Mouse (Mus musculus) heart, embryonic 12.5 days (tissue): ENCODE data around the gene Rab10. TPM values are rescaled to one million over a fixed set of nuclear protein-coding genes. Genes with fewer than 3 reads are reported as not detected.

Experiments
- ATAC-seq: fragments of 200-750 bp; cut with Nextera tagmentation; 2 replicates; pipeline ENCODE4 v1.8.0; 2017; ENCODE audit warnings: moderate TSS enrichment, moderate library complexity; ENCODE audit not compliant: insufficient number of reproducible peaks, low FRiP score
- H3K27ac ChIP-seq: fragments of 300-500 bp; sonication (generic); 2 replicates; pipeline ENCODE4 v1.5.1; 2016; ENCODE audit warnings: mild to moderate bottlenecking, moderate library complexity; ENCODE audit not compliant: poor library complexity, severe bottlenecking
- H3K27me3 ChIP-seq: fragments of 300-500 bp; sonication (generic); replicated peaks from 2 replicates; pipeline ENCODE4 v1.6.1; 2016; ENCODE audit warnings: mild to moderate bottlenecking, moderate library complexity
- H3K36me3 ChIP-seq: fragments of 300-500 bp; sonication (generic); 2 replicates; pipeline ENCODE4 v1.6.1; 2016; ENCODE audit warnings: mild to moderate bottlenecking, moderate library complexity
- H3K4me1 ChIP-seq: fragments of 300-500 bp; sonication (generic); replicated peaks from 2 replicates; pipeline ENCODE4 v1.6.1; 2016; ENCODE audit warnings: mild to moderate bottlenecking
- H3K4me2 ChIP-seq: fragments of 300-500 bp; sonication (generic); 2 replicates; pipeline ENCODE4 v1.6.1; 2016; ENCODE audit warnings: mild to moderate bottlenecking, moderate library complexity
- H3K4me3 ChIP-seq: fragments of 300-500 bp; sonication (generic); 2 replicates; pipeline ENCODE4 v1.5.1; 2016; ENCODE audit warnings: mild to moderate bottlenecking
- H3K9ac ChIP-seq: fragments of 300-500 bp; sonication (generic); 2 replicates; pipeline ENCODE4 v1.6.1; 2016; ENCODE audit warnings: mild to moderate bottlenecking, moderate library complexity
- H3K9me3 ChIP-seq: fragments of 300-500 bp; sonication (generic); replicated peaks from 2 replicates; pipeline ENCODE4 v1.6.1; 2016; ENCODE audit warnings: mild to moderate bottlenecking, moderate library complexity
- WGBS: fragments of 180-500 bp; shearing (Covaris S2); methylation state at CpG from one replicate; pipeline ENCODE4 v1.1.7; 2016; 5-methylcytosine and 5-hydroxymethylcytosine counted together
- polyA plus RNA-seq: library from polyadenylated mRNA; unstranded; fragments of >200 nt; fragmentation: Nextera tagmentation; extraction: Ambion mirVana; gene quantifications from 2 replicates; pipeline ENCODE4 v1.2.1, GENCODE M21; 2016

Rab10 gene
- 94.8 and 96.3 TPM in 2 replicates for polyA plus RNA-seq

DNA sequence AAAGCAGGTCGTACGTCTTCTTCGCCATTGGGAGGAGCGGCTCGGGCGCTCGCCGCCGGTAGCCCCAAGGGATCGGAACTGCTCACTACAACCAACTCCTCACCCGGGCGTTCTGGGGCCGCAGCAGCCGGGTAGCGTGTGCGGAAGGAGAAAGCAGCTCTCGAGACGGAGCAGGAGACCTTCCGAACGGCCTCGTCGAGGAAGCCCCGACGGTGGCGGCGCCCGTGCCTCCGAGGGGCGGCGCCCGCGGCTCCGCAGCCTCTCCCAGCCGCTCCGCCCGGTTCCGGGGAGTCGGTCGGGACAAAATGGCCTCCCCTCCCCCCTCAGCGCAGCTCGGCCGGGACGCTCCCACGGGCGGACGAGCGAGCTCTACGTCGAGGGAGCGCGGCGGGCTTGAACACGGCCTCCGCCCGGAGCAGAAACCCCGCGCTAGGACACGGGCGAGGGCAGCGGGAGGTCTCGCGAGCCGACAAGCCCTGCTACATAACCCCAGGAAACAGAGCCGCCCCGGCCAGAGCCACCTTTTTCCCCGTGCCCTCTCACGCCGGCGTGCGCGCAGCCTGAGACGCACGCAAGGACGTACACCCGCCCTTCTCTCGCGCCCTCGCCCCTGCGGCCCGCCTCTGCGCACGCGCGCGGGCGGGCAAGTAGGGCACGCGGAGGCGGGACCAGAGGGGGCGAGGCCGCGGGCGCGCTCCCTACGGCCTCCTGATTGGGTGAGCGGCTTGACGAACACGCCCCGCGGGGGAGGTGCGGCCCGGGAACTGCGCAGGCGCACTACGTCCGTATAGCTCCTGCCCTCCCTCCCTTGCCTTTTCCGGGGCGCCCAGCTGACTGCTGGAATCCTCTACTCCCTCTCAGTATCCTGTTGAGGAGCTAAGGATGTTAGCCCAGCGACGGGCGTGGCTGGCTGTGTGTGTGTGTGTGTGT is at the start of gene Rab10:
Rab10 (minus strand) TSS at position 579 of the 930 bp plus-strand sequence.
- WGBS = 0% methylated on average over 90 of the region's 111 CpGs
- Histone ChIP-seq H3K4me2 (peak within 1 kb of the TSS; percentile 83), H3K4me1 (peaks cover 14% of the 10 kb centered on the region), H3K36me3 (no peaks in the 10 kb centered on the region), H3K9ac (peak within 1 kb of the TSS; percentile 93), H3K9me3 (no peaks in the 10 kb centered on the region), H3K27ac (peak within 1 kb of the TSS; percentile 98), H3K4me3 (peak within 1 kb of the TSS; percentile 92), H3K27me3 (no peaks in the 10 kb centered on the region)
- ATAC-seq = peak; percentile 99

DNA sequence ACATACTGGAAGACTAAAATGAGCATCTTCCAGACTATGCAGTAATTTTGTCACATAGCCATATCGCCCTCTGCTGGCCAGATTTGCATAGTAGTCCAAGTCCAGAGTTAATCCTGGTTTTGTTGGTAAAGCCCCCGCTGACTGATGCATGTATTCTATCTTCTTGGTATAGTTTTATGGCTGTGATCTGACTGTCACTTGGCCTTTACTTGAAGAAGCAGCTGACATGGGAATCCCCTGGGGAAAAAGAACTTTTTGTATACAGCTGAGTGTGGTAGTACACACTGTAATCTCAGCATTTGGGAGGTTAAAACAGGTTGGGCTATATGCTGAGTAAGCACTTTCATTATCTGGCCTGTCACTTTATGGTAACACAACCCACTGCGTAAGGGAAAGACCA is 49.5 kb upstream of the Rab10 start:
- no peak; the same call in 1 of the 2 replicates for ATAC-seq
- H3K9ac ChIP-seq = no peak overlapping the region
- no peak overlapping the region for H3K27ac ChIP-seq
- no peaks in the 10 kb centered on the region for H3K9me3 ChIP-seq
- no peak overlapping the region for H3K4me2 ChIP-seq
- no peak overlapping the region for H3K4me3 ChIP-seq
- H3K27me3 ChIP-seq = no peaks in the 10 kb centered on the region
- WGBS = 22% methylated on average over 3 of the region's 3 CpGs
- H3K36me3 ChIP-seq = no peaks in the 10 kb centered on the region
- H3K4me1 ChIP-seq = no peaks in the 10 kb centered on the region

DNA sequence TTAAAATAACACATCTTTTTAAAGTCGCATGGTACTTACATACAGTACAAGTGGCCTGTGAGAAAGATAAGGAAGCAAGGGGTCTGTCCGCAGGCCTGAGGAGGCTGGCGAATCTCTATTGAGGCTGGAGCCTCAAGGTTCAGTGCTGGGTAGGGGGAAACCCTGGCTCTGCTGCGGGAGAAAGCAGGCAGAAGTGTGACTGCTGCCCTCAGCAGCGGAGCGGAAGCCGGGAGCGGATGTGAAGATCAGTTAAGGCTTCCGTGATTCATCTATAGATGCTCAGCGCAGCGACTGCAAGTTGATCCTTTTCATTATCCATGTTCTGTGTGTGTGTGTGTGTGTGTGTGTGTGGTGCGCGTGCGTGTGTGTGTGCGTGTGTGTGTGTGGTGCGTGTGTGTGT is 47.1 kb upstream of the Rab10 start:
- H3K36me3 ChIP-seq = no peaks in the 10 kb centered on the region
- no peaks in the 10 kb centered on the region for H3K27me3 ChIP-seq
- H3K4me1 ChIP-seq = no peaks in the 10 kb centered on the region
- H3K4me2 ChIP-seq = peak overlapping the region; percentile 58
- no peak for ATAC-seq
- peak overlapping the region; percentile 29 for H3K4me3 ChIP-seq
- H3K9me3 ChIP-seq = no peaks in the 10 kb centered on the region
- 57% methylated on average over 16 of the region's 16 CpGs for WGBS
- H3K9ac ChIP-seq = no peak overlapping the region
- H3K27ac ChIP-seq = no peak overlapping the region

DNA sequence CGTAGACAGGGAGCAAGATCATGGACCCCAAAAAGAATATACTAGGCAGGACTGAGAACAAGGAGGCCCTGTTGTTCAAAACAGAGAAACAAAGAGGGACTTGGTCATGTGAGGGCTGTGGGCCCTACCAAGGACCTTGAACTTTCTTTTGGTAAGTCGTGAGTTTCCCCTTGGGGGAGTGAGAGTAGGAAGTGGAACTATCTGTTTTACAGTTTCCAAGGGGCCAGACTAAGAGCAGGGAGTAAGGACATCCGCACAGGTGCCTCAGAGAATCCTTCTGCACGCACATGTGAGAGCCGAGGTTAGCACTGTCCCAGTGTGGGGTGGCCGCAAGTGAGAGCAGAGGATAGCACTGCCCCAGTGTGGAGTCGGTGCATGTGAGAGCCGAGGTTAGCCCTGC is 45.3 kb upstream of the Rab10 start:
- WGBS = 84% methylated on average over 8 of the region's 8 CpGs

DNA sequence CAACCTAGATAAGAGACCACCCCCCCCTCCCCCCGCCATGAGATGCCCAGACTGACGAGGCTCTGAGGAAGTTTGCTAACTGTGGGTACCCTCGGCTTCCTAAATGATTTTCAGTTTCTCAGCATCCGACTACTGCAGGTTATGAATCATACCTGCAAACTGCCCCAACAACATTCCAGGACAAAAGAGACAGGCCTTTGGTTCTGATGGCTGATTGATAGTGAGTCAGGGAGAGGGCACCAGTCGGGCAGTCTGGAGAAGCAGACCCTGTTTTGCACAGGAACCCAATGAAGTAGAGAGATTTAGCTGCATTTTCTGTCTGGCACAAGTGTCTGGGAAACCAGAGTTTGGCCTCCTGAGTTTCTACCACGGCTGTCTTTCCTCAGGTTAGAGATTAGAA is 42.4 kb upstream of the Rab10 start:
- ATAC-seq = no peak
- Histone ChIP-seq H3K36me3 (no peaks in the 10 kb centered on the region), H3K4me1 (no peaks in the 10 kb centered on the region), H3K27ac (no peak overlapping the region), H3K4me2 (no peak overlapping the region), H3K27me3 (no peaks in the 10 kb centered on the region), H3K9ac (no peak overlapping the region), H3K9me3 (no peaks in the 10 kb centered on the region), H3K4me3 (no peak overlapping the region)
- WGBS = 71% methylated on average over 6 of the region's 6 CpGs

More for the DNA sequence above, 45.3 kb upstream of the Rab10 start:
- Histone ChIP-seq H3K9me3 (no peaks in the 10 kb centered on the region), H3K4me2 (no peak overlapping the region), H3K4me3 (no peak overlapping the region), H3K27me3 (no peaks in the 10 kb centered on the region), H3K9ac (no peak overlapping the region), H3K4me1 (no peaks in the 10 kb centered on the region), H3K27ac (no peak overlapping the region), H3K36me3 (no peaks in the 10 kb centered on the region)
- no peak for ATAC-seq

DNA sequence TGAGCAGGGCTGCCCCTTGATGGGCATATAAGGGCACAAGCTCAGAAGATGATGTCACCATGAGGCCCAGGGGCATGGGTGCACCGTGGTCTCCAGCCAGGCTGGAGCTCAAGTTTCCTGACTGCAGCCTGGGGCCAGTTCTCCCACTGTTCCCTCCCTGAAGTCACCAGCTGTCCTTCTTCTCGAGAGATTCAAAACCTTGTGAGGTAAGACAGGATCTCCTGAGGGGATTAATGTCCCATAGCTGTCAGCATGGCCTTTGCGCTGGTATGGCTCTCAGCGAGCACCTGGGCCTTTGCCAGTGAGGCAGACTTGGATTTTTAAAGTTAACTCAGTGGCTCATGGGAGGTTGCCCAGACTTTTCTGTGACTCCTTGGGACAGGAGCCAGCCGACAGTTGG is 40.4 kb upstream of the Rab10 start:
- no peak overlapping the region for H3K27ac ChIP-seq
- H3K4me1 ChIP-seq = no peaks in the 10 kb centered on the region
- no peak overlapping the region for H3K4me3 ChIP-seq
- no peaks in the 10 kb centered on the region for H3K9me3 ChIP-seq
- H3K36me3 ChIP-seq = no peaks in the 10 kb centered on the region
- H3K4me2 ChIP-seq = no peak overlapping the region
- H3K27me3 ChIP-seq = no peaks in the 10 kb centered on the region
- no peak for ATAC-seq
- no peak overlapping the region for H3K9ac ChIP-seq
- WGBS = 66% methylated on average over 5 of the region's 5 CpGs

DNA sequence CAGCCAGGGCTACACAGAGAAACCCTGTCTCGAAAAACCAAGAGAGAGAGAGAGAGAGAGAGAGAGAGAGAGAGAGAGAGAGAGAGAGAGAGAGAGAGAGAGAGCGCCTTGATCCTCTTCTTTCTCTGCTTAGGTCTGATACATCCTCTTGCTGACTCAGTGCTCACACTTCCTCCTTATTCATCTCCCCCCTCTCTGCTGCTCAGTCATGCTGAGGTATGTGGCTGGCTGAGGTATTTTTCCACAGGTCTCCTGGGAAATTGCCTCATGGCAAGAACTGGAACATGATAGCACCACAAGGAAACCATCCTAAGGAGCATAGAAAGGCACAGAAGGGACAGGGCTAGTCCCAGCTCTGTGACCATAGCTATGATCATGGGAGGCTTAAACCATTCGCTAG is 39.6 kb upstream of the Rab10 start:
- no peak overlapping the region for H3K4me3 ChIP-seq
- WGBS = 74% methylated on average over 3 of the region's 3 CpGs
- H3K4me2 ChIP-seq = no peak overlapping the region
- no peak overlapping the region for H3K9ac ChIP-seq
- no peaks in the 10 kb centered on the region for H3K36me3 ChIP-seq
- H3K4me1 ChIP-seq = no peaks in the 10 kb centered on the region
- no peak for ATAC-seq
- no peaks in the 10 kb centered on the region for H3K9me3 ChIP-seq
- H3K27ac ChIP-seq = no peak overlapping the region
- no peaks in the 10 kb centered on the region for H3K27me3 ChIP-seq

DNA sequence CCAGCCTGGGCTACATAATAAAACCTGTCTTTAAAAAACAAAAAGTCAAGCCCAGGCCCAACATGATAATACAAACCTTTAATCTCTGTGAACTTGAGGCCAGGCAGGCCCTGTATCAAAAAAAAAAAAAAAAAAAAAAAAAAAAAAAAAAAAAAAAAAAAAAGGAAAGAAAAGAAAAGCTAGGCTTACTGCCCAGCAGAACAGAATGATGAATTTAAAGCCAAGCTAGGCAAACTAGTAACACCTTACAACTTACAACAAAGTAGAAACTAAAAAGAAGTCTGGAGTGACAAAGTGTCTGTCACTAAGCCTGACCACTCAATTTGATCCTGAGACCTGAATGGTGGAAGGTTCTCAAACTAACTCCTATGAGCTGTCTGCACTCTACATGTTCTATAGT is 37.9 kb upstream of the Rab10 start:
- Histone ChIP-seq H3K27ac (no peak overlapping the region), H3K9me3 (no peaks in the 10 kb centered on the region), H3K36me3 (no peaks in the 10 kb centered on the region), H3K4me2 (no peak overlapping the region), H3K4me1 (no peaks in the 10 kb centered on the region), H3K9ac (no peak overlapping the region), H3K27me3 (no peaks in the 10 kb centered on the region), H3K4me3 (no peak overlapping the region)
- ATAC-seq = no peak

DNA sequence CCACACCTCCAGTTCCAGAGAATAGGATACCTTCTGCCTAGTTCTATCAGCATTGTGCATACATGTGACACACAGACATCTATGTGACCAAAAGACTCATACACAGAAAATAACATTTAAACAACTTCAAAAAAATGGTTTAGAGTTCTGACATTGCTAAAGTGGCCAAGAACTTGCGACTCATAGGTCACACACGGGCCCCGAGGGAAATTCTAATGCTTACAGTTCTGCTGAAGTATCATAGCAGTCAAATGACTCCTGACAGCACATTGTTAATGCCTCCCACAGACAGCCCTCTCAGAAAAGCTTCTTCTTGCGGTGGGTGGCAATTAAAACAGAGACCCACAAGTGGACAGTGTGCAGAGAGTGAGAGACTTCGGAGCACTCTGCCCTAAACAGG is 35.3 kb upstream of the Rab10 start:
- Histone ChIP-seq H3K4me2 (no peak overlapping the region), H3K27ac (no peak overlapping the region), H3K36me3 (no peaks in the 10 kb centered on the region), H3K9ac (no peak overlapping the region), H3K4me3 (no peak overlapping the region), H3K27me3 (no peaks in the 10 kb centered on the region), H3K9me3 (no peaks in the 10 kb centered on the region), H3K4me1 (no peaks in the 10 kb centered on the region)
- no peak for ATAC-seq
- whole genome bisulfite sequencing = 76% methylated on average over 5 of the region's 5 CpGs

DNA sequence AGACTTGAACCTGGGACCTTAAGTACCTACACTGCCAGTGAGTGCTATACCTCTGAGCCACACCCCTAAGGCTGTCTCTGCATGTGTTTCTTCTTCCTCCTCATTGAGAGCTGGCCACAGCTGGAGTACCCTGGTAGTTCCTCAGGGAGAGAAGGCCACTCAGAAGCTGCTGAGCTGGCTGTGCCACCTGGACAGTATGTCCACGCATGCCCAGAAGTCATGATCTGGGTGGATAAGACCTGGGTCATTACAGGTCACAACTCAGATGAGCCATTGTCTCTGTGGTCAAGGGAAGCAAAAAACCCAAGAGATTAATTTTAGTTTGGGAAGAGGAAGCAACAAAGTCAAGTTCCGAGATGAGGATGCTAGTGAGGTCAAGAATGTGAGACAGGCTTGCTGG is 34.4 kb upstream of the Rab10 start:
- no peak for ATAC-seq
- Histone ChIP-seq H3K4me3 (no peak overlapping the region), H3K9ac (no peak overlapping the region), H3K27me3 (no peaks in the 10 kb centered on the region), H3K36me3 (no peaks in the 10 kb centered on the region), H3K9me3 (no peaks in the 10 kb centered on the region), H3K27ac (no peak overlapping the region), H3K4me2 (no peak overlapping the region), H3K4me1 (no peaks in the 10 kb centered on the region)
- 82% methylated on average over 2 of the region's 2 CpGs for WGBS

DNA sequence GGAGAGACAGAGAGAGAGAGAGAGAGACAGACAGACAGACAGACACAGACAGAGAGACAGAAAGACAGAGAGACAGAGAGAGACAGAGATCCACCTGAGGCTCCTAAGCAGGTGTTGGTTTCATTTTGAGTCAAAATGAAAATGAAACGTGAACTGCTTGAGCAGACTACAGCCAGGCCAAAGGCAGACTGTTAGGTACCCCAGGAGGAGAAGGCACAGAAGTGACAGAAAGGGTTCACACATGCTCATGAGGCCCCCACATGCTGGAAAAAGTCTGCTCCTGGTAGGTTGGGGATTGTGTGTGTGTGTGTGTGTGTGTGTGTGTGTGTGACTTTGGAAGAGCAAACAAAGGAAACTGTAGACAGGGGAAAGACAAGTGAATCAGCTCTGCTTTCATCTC is 29.2 kb upstream of the Rab10 start:
- ATAC-seq = no peak
- H3K9ac ChIP-seq = no peak overlapping the region
- peaks cover 3% of the 10 kb centered on the region; the same call in 1 of the 2 replicates for H3K9me3 ChIP-seq
- H3K4me1 ChIP-seq = no peaks in the 10 kb centered on the region
- H3K27ac ChIP-seq = no peak overlapping the region
- H3K27me3 ChIP-seq = no peaks in the 10 kb centered on the region
- H3K4me3 ChIP-seq = no peak overlapping the region
- no peak overlapping the region for H3K4me2 ChIP-seq
- WGBS = 82% methylated on average over 1 of the region's 1 CpGs
- no peaks in the 10 kb centered on the region for H3K36me3 ChIP-seq

DNA sequence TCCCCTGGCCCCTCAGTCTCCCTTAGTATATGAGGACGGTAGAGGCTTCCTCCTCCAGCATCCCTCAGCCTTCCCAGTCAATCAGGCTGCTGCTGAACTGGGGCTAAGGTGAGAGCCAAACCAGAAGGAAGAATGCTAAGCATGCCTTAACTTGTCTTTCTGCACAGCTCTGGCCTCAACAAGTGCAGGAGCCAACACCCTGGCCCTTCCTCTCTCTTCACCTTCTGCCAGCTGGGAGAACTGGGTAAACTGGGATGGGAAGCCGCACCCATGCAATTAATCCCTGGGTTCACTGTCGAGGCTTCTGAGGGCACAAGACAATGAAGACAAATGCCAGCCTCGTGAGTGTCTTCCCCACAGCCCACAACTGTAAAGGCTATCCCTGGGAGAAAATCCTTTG is 19.9 kb upstream of the Rab10 start:
- H3K4me1 ChIP-seq = no peaks in the 10 kb centered on the region

More for the DNA sequence above, 19.9 kb upstream of the Rab10 start:
- Histone ChIP-seq H3K36me3 (no peaks in the 10 kb centered on the region), H3K4me2 (no peak overlapping the region), H3K9ac (no peak overlapping the region), H3K27ac (no peak overlapping the region), H3K4me3 (no peak overlapping the region), H3K27me3 (no peaks in the 10 kb centered on the region), H3K9me3 (peaks cover 5% of the 10 kb centered on the region; the same call in 1 of the 2 replicates)
- no peak for ATAC-seq
- 74% methylated on average over 4 of the region's 4 CpGs for WGBS
